Mouse (Mus musculus) bone marrow, adult 2 months (tissue): Measurements from ENCODE around the gene Gm12216.

Experiments used
- CTCF ChIP-seq: fragments of 200-500 bp; IDR thresholded peaks from 2 replicates; pipeline ENCODE4 v1.5.1; 2011; ENCODE audit warnings: low read length, control low read depth; ENCODE audit not compliant: control insufficient read depth, insufficient read depth
- POLR2A ChIP-seq: fragments of 200-500 bp; IDR thresholded peaks from 2 replicates; pipeline ENCODE4 v1.6.1; 2011; ENCODE audit warnings: low read depth, mild to moderate bottlenecking, control low read depth, low read length, borderline replicate concordance; ENCODE audit not compliant: control insufficient read depth

DNA sequence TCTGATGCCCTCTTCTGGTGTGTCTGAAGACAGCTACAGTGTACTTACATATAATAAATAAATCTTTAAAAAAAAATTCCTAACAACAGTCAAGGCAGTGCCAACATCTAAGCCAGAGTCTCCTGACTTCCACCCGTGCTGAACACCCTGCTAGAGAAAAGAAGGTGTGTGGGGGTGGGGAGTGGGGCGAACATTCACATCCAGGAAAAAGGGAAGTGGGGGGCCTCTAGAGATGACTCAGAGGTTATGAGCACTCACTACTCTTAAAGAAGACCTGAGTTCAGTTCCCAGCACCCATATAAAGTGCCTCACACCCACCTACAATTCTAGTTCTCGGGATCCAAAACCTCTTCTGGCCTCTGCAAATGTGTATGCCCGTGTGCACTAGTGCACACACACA, 33.6 kb downstream of the Gm12216 start:
- TF ChIP-seq CTCF: no peak
- TF ChIP-seq POLR2A: no peak
